Mouse (Mus musculus) erythroblast, embryonic 14.5 days (primary cell): ENCODE measurements around the gene Camkk2. TPM values are rescaled to one million over a fixed set of nuclear protein-coding genes. Genes with fewer than 3 reads are reported as not detected.

Source experiments
- H3K27me3 ChIP-seq: 2 replicates; pipeline ENCODE4 v1.6.1; 2012; ENCODE audit warnings: inconsistent platforms; ENCODE audit not compliant: control insufficient read depth
- H3K36me3 ChIP-seq: 2 replicates; pipeline ENCODE4 v1.6.1; 2012; ENCODE audit warnings: mild to moderate bottlenecking, inconsistent platforms; ENCODE audit not compliant: control insufficient read depth
- H3K4me1 ChIP-seq: 2 replicates; pipeline ENCODE4 v1.6.1; 2012; ENCODE audit warnings: inconsistent platforms; ENCODE audit not compliant: control insufficient read depth
- H3K4me3 ChIP-seq: replicated peaks from 2 replicates; pipeline ENCODE3; 2012; ENCODE audit warnings: moderate library complexity, mild to moderate bottlenecking, inconsistent platforms
- H3K9me3 ChIP-seq: 2 replicates; pipeline ENCODE4 v1.6.1; 2012; ENCODE audit warnings: low read length, inconsistent platforms, mixed read lengths; ENCODE audit not compliant: control insufficient read depth
- GATA1 ChIP-seq: IDR thresholded peaks from 2 replicates; pipeline ENCODE4 v1.6.1; 2012; ENCODE audit warnings: low read length, inconsistent platforms, mixed read lengths
- TAL1 ChIP-seq: IDR thresholded peaks from 3 replicates; pipeline ENCODE4 v1.6.1; 2012; ENCODE audit warnings: low read length, inconsistent platforms, mixed read lengths
- polyA plus RNA-seq: library from polyadenylated mRNA; stranded (reverse); fragments of >175 nt; gene quantifications from 2 replicates; pipeline ENCODE4 v1.2.3, GENCODE M21; 2012

Camkk2 gene
- polyA plus RNA-seq, 1 experiment, result 2.1 TPM

- TF ChIP-seq GATA1 (peak; percentile 90), TAL1 (peak; percentile 63; the same call in 2 of the 3 replicates)
- Histone ChIP-seq H3K4me1 (peaks cover 71% of the 10 kb centered on the region), H3K27me3 (peaks cover 12% of the 10 kb centered on the region), H3K36me3 (peaks cover 16% of the 10 kb centered on the region), H3K4me3 (peak overlapping the region; percentile 61), H3K9me3 (peaks cover 2% of the 10 kb centered on the region; the same call in 1 of the 2 replicates)
Observed at GRCm38 (mm10) chr5:122774743-122775611, 4.2 kb downstream of the Camkk2 start.

GRCm38 (mm10) chr5:122773756-122774155, 5.5 kb downstream of the Camkk2 start:
- Histone ChIP-seq H3K36me3 (peaks cover 29% of the 10 kb centered on the region), H3K9me3 (peaks cover 2% of the 10 kb centered on the region; the same call in 1 of the 2 replicates), H3K4me3 (no peak overlapping the region), H3K4me1 (peaks cover 73% of the 10 kb centered on the region), H3K27me3 (peaks cover 7% of the 10 kb centered on the region)
- TF ChIP-seq TAL1 (no peak), GATA1 (no peak)

- H3K4me1 ChIP-seq, result peaks cover 53% of the 10 kb centered on the region
- peaks cover 37% of the 10 kb centered on the region for H3K36me3 ChIP-seq
- no peak overlapping the region for H3K4me3 ChIP-seq
- TF ChIP-seq TAL1, result no peak
- no peak for TF ChIP-seq GATA1
- H3K9me3 ChIP-seq, result peaks cover 2% of the 10 kb centered on the region; the same call in 1 of the 2 replicates
- no peaks in the 10 kb centered on the region for H3K27me3 ChIP-seq
Observed at GRCm38 (mm10) chr5:122771428-122771827, 7.8 kb downstream of the Camkk2 start.

GRCm38 (mm10) chr5:122770806-122771261, 8.4 kb downstream of the Camkk2 start:
- no peak overlapping the region for H3K4me3 ChIP-seq
- H3K36me3 ChIP-seq, result peaks cover 38% of the 10 kb centered on the region
- peaks cover 51% of the 10 kb centered on the region for H3K4me1 ChIP-seq
- TF ChIP-seq GATA1 (no peak), TAL1 (no peak)
- no peaks in the 10 kb centered on the region for H3K27me3 ChIP-seq
- H3K9me3 ChIP-seq, result no peaks in the 10 kb centered on the region

DNA sequence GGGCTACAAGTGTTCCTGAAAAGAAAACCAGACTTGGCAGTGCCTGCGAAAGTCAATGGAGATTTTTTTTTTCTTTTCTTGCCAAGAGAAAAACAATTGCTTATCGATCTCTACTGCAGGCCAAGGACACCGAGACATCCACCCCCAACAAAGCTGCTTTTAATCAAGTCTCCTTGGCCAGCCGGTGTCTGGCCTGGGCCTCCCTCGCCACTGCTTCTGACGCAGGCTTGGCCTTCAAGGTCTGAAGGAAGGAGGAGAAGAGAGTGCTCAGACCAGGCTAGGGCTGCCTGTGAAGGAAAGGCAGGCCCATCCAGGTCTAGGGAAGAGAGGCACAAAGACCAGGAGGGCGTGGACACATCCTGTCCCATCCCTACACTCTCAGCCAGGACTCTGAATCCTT, 8.9 kb downstream of the Camkk2 start:
- H3K9me3 ChIP-seq, result no peaks in the 10 kb centered on the region
- peaks cover 38% of the 10 kb centered on the region for H3K36me3 ChIP-seq
- no peak overlapping the region for H3K4me3 ChIP-seq
- TF ChIP-seq GATA1 (no peak), TAL1 (no peak)
- no peaks in the 10 kb centered on the region for H3K27me3 ChIP-seq
- peaks cover 46% of the 10 kb centered on the region for H3K4me1 ChIP-seq

GRCm38 (mm10) chr5:122769101-122769568, 10.1 kb downstream of the Camkk2 start:
- Histone ChIP-seq H3K4me3 (no peak overlapping the region), H3K4me1 (peaks cover 37% of the 10 kb centered on the region), H3K36me3 (peaks cover 39% of the 10 kb centered on the region), H3K27me3 (no peaks in the 10 kb centered on the region), H3K9me3 (no peaks in the 10 kb centered on the region)
- TF ChIP-seq GATA1 (no peak), TAL1 (no peak)

GRCm38 (mm10) chr5:122767283-122767682, 11.9 kb downstream of the Camkk2 start:
- Histone ChIP-seq H3K4me1 (peaks cover 41% of the 10 kb centered on the region), H3K36me3 (peaks cover 48% of the 10 kb centered on the region)
- TF ChIP-seq TAL1, result no peak
- TF ChIP-seq GATA1, result no peak

DNA sequence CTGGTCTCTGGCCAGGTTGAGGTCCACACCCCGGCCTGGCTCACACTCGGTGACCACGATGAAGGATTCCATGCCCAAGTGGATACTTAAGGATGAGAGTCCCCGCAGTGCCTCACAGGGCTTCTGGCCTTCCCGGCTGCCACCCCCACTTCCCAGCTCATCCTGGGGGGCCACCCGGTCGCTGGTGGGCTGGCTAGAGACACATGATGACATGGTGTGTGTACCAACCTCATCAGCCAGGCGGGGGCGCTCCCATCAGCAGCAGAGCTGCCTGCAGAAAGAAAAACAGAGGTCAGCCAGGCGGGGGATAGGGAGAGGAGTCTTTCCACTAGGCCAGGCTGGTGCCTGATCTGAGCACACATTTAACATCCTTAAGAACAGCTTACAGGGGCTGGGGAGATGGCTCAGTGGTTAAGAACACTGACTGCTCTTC, 15.2 kb downstream of the Camkk2 start:
- TF ChIP-seq GATA1, result no peak
- TF ChIP-seq TAL1, result no peak
- Histone ChIP-seq H3K9me3 (no peaks in the 10 kb centered on the region), H3K4me1 (peaks cover 50% of the 10 kb centered on the region), H3K27me3 (no peaks in the 10 kb centered on the region), H3K4me3 (no peak overlapping the region), H3K36me3 (peaks cover 47% of the 10 kb centered on the region)

More at GRCm38 (mm10) chr5:122767283-122767682, 11.9 kb downstream of the Camkk2 start:
- no peak overlapping the region for H3K4me3 ChIP-seq
- H3K9me3 ChIP-seq, result no peaks in the 10 kb centered on the region
- no peaks in the 10 kb centered on the region for H3K27me3 ChIP-seq

GRCm38 (mm10) chr5:122763271-122764031, 15.8 kb downstream of the Camkk2 start:
- peaks cover 48% of the 10 kb centered on the region for H3K36me3 ChIP-seq
- TF ChIP-seq TAL1, result no peak
- TF ChIP-seq GATA1, result no peak
- no peaks in the 10 kb centered on the region for H3K27me3 ChIP-seq
- peaks cover 49% of the 10 kb centered on the region for H3K4me1 ChIP-seq
- H3K4me3 ChIP-seq, result no peak overlapping the region
- H3K9me3 ChIP-seq, result no peaks in the 10 kb centered on the region
